Mouse (Mus musculus): ENCODE measurements around the gene Aldoc. TPM values are rescaled to one million over a fixed set of nuclear protein-coding genes. Genes with fewer than 3 reads are reported as not detected.

Gene Aldoc
- polyA plus RNA-seq (2012; rRNA removed; ENCODE audit: low replicate concordance), result 0.95 and 4.4 TPM in 2 replicates

DNA sequence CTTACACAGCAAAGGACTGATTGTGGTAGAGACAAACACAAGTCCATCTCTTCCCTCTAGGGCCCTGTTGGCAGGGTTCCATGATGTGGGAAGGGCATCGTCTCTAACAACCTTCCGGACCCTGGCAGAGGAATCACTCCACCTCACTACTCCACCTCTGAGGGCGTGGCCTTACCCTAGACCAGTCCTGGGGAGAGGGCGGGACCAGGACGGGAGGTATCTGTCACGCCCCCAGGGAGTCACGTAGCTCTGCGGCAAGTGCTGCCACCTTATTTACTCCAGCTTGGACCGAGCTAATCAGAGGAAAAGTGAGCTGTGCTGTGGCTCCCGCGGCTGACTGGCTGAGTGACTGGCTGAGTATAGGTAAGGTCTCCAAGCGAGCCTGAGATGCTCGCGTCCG lies at the start of gene Aldoc:
TSS of gene Aldoc (plus strand) at position 109 of the 400 bp plus-strand sequence.

DNA sequence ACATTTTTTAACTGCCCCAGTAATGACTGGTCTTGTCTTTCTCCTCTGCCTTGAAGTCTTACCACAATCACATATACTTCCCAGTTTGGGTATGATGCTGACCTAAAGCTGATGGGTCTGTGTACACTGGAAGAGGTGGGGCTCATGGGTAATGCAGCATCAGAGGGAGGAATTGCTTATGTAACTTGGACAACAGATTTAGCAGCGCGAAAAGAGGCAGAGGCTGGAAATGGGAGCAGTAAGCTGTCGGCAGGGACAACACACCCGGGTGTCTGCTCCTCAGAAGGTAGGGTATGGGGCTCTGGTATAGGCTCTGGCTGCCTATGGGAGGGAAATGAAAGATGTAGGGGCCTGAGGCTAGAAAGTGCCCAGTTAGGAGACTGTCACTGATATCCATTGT lies 32.1 kb upstream of the Aldoc start, which contains the start of gene BC030499:
TSS of gene BC030499 (plus strand) at position 188 of the 400 bp plus-strand sequence.

DNA sequence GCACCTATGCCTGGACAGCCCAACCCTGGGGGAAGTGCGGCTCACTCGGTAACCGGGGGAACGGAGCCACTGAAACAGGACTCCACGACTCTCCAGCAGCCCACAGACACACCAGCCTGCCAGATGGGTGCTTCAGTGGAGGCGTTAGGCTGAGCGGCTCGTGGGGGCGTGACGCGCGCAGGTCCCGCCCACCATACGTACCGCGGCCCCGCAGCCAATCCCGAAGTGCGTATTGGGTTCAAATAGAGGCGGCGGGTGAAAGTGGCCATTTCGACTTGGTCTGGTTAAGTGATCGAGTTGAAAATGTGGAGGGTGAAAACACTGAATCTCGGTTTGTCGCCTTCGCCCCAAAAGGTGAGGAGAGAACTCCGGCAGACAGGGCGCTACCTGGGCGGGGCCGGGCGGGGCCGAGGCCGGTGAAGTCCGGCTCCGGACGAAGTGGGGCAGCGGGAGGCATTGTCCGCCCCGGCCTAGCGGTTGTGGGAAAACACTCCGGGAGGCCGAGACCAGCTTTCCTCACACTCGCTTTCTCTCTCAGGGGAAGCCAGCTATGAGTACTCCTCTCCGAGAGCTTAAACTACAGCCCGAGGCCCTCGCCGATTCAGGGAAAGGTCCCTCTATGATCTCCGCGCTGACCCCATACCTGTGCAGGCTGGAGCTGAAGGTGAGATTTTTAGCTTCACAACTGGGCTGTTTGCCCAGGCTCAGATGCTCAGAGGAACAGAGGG lies 21.2 kb upstream of the Aldoc start, which contains the start of gene Spag5:
TSS of gene Spag5 (plus strand) at position 173 of the 728 bp plus-strand sequence.

DNA sequence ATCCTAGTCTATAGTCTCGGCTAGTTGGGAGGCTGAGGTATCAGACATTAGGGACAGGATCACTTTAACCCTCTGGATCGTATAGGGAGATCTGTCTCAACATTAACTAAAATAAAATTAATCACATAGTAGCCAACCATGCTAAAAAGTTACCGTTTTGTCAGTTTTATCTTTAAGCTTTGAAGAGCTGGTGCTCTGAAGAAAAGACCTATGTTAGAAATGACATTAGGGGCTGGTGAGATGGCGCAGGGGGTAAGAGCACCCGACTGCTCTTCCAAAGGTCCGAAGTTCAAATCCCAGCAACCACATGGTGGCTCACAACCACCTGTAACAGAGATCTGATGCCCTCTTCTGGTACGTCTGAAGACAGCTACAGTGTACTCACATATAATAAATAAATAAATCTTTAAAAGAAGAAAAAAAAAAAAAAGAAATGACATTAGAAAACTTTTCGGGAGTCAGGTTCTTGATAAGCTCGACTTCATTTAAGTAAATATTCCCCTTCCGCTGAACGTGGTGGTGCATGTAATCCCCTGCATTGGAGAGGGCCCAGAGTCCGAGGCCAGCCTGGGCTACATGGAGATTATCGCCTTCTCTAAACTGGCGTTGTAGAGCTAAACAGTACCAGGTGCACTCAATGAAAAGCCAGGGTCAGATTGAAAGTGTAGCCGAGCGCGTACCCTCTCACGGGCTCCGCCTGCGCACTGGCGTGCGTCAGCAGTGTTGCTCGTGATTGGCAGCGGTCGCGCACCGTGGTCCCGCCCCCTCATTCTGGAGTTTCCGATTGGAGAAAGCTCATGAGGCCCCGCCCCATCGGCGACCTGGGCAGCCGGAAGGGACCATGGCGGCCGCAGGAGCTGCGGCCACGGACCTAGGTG lies 5.1 kb downstream of the Aldoc start, which contains the start of gene Pigs:
TSS of gene Pigs (plus strand) at position 782 of the 878 bp plus-strand sequence.

DNA sequence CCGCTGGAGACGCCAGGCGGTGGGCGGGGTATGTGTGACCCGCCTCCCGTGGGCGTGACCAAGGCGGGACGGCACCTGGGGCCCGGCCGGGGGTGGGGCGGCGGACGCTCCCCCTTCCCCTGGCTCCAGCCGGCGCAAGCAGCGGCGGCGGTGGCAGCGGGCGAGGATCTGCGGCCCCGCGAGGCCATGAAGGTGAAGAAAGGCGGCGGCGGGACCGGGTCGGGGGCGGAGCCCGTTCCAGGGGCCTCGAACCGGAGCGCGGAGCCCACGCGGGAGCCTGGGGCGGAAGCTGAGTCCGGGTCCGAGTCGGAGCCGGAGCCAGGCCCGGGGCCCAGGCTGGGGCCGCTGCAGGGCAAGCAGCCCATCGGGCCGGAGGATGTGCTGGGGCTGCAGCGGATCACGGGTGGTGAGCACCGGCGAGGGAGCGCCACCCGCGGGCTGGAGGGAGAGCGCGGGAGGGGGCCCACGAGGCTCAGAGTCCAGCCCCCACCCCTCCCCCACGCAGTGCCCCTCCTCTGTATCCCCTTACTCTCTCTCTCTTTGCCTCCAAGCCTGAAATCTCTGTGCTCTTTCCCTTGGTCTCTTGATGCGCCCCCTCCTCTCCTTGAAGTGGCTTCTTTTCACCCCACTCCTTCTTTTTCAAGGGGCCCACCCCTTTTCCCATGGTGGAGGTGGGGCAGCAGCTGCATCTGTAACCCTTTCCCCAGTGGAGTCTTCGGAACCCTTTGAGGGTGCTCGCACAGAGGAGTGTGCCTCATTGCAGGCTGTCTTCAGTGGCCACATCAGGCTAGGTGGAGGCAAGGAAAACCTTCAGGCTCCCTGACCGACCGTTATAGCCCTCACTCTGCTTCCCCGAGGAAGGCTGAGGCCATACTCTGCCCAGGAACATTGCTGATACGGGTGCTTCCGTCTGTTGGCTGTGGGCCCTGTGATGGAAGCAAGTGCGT lies 20.9 kb downstream of the Aldoc start, which contains the start of gene Unc119:
TSS of gene Unc119 (plus strand) at position 102 of the 947 bp plus-strand sequence.

Other genes with a start within 250 kb of the Aldoc start
- 42.7 and 44.1 TPM in 2 replicates for gene Eral1, start 242.6 kb upstream of the Aldoc start, polyA plus RNA-seq (2012; rRNA removed; ENCODE audit: low replicate concordance)
- gene Fam222b, start 228.3 kb upstream of the Aldoc start, polyA plus RNA-seq (2012; rRNA removed; ENCODE audit: low replicate concordance), result 13.2 and 18.0 TPM in 2 replicates
- 32.7 and 61.9 TPM in 2 replicates for gene Traf4, start 157.4 kb upstream of the Aldoc start, polyA plus RNA-seq (2012; rRNA removed; ENCODE audit: low replicate concordance)
- 16.3 and 23.8 TPM in 2 replicates for gene Nek8, start 146.3 kb upstream of the Aldoc start, polyA plus RNA-seq (2012; rRNA removed; ENCODE audit: low replicate concordance)
- 81.1 and 154 TPM in 2 replicates for gene Tlcd1, start 146.3 kb upstream of the Aldoc start, polyA plus RNA-seq (2012; rRNA removed; ENCODE audit: low replicate concordance)
- 199 and 383 TPM in 2 replicates for gene Rpl23a, start 139.4 kb upstream of the Aldoc start, polyA plus RNA-seq (2012; rRNA removed; ENCODE audit: low replicate concordance)
- gene Rab34, start 134.5 kb upstream of the Aldoc start, polyA plus RNA-seq (2012; rRNA removed; ENCODE audit: low replicate concordance), result 147 and 188 TPM in 2 replicates
- gene Proca1, start 129.6 kb upstream of the Aldoc start, polyA plus RNA-seq (2012; rRNA removed; ENCODE audit: low replicate concordance), result 4.9 and 12.0 TPM in 2 replicates
- 123 and 136 TPM in 2 replicates for gene Sdf2, start 77.2 kb upstream of the Aldoc start, polyA plus RNA-seq (2012; rRNA removed; ENCODE audit: low replicate concordance)
- gene Supt6, start 77.0 kb upstream of the Aldoc start, polyA plus RNA-seq (2012; rRNA removed; ENCODE audit: low replicate concordance), result 18.6 and 25.9 TPM in 2 replicates
- gene 2610507B11Rik, start 61.2 kb upstream of the Aldoc start, polyA plus RNA-seq (2012; rRNA removed; ENCODE audit: low replicate concordance), result 98.7 and 125 TPM in 2 replicates
- gene BC030499, start 32.1 kb upstream of the Aldoc start, polyA plus RNA-seq (2012; rRNA removed; ENCODE audit: low replicate concordance), result 0.23 and 0.24 TPM in 2 replicates
- 1.3 and 5.4 TPM in 2 replicates for gene Spag5, start 21.4 kb upstream of the Aldoc start, polyA plus RNA-seq (2012; rRNA removed; ENCODE audit: low replicate concordance)
- gene Pigs, start 5.4 kb downstream of the Aldoc start, polyA plus RNA-seq (2012; rRNA removed; ENCODE audit: low replicate concordance), result 96.3 and 108 TPM in 2 replicates
- 136 and 376 TPM in 2 replicates for gene Unc119, start 20.5 kb downstream of the Aldoc start, polyA plus RNA-seq (2012; rRNA removed; ENCODE audit: low replicate concordance)
- not detected in 2 replicates for gene Foxn1, start 63.6 kb downstream of the Aldoc start, polyA plus RNA-seq (2012; rRNA removed; ENCODE audit: low replicate concordance)
- 0.27 and 0.40 TPM in 2 replicates for gene Slc13a2, start 99.2 kb downstream of the Aldoc start, polyA plus RNA-seq (2012; rRNA removed; ENCODE audit: low replicate concordance)
- 42.4 and 43.1 TPM in 2 replicates for gene Slc46a1, start 142.7 kb downstream of the Aldoc start, polyA plus RNA-seq (2012; rRNA removed; ENCODE audit: low replicate concordance)
- gene Sarm1, start 174.8 kb downstream of the Aldoc start, polyA plus RNA-seq (2012; rRNA removed; ENCODE audit: low replicate concordance), result 1.1 and 2.4 TPM in 2 replicates
- gene Vtn, start 176.1 kb downstream of the Aldoc start, polyA plus RNA-seq (2012; rRNA removed; ENCODE audit: low replicate concordance), result 20.3 and 32.7 TPM in 2 replicates
- gene Sebox, start 180.5 kb downstream of the Aldoc start, polyA plus RNA-seq (2012; rRNA removed; ENCODE audit: low replicate concordance), result not detected in 2 replicates
- gene Tmem199, start 189.2 kb downstream of the Aldoc start, polyA plus RNA-seq (2012; rRNA removed; ENCODE audit: low replicate concordance), result 19.0 and 20.4 TPM in 2 replicates
- gene Poldip2, start 189.2 kb downstream of the Aldoc start, polyA plus RNA-seq (2012; rRNA removed; ENCODE audit: low replicate concordance), result 114 and 118 TPM in 2 replicates
- 55.4 and 59.5 TPM in 2 replicates for gene Tnfaip1, start 213.4 kb downstream of the Aldoc start, polyA plus RNA-seq (2012; rRNA removed; ENCODE audit: low replicate concordance)
- 59.1 and 83.4 TPM in 2 replicates for gene Ift20, start 213.4 kb downstream of the Aldoc start, polyA plus RNA-seq (2012; rRNA removed; ENCODE audit: low replicate concordance)
- 19.6 and 23.3 TPM in 2 replicates for gene Tmem97, start 227.8 kb downstream of the Aldoc start, polyA plus RNA-seq (2012; rRNA removed; ENCODE audit: low replicate concordance)